Mouse (Mus musculus): ENCODE results near the gene Nags. TPM values are rescaled to one million over a fixed set of nuclear protein-coding genes. Genes with fewer than 3 reads are reported as not detected.
"Not testable (repeated sequence)": the region's sequence is repeated elsewhere in the genome, so short reads cannot be mapped to it uniquely, and the experiment has no call there.

Gene Nags
- polyA plus RNA-seq, 1 experiment from 2014 or later: not detected

GRCm38 (mm10) chr11:102146531-102146930 is 1.2 kb downstream of the Nags start:
- ATAC-seq (ENCODE audit: low read depth): no peak
- Histone ChIP-seq H3K4me2 (ENCODE audit: low read depth, low read length) (no peak overlapping the region), H3K4me3 (ENCODE audit: low read depth, low read length) (no peak overlapping the region), H3K36me3 (ENCODE audit: control insufficient read depth, insufficient read depth, low read length) (no peaks in the 10 kb centered on the region), H3K27ac (ENCODE audit: low read depth, low read length) (no peak overlapping the region), H3K9me3 (ENCODE audit: control insufficient read depth, low read length) (no peaks in the 10 kb centered on the region), H3K27me3 (ENCODE audit: control insufficient read depth, insufficient read depth, low read length) (peaks cover 44% of the 10 kb centered on the region), H3K4me1 (ENCODE audit: control insufficient read depth, insufficient read depth, low read length) (no peaks in the 10 kb centered on the region), H3K9ac (replicated peaks; ENCODE audit: low read depth, low read length) (no peak overlapping the region)
- 12% methylated on average over 17 of the region's 17 CpGs for WGBS

- H3K4me1 ChIP-seq (ENCODE audit: control insufficient read depth, insufficient read depth, low read length): no peaks in the 10 kb centered on the region
- no peak overlapping the region for H3K9ac ChIP-seq (replicated peaks; ENCODE audit: low read depth, low read length)
- H3K36me3 ChIP-seq (ENCODE audit: control insufficient read depth, insufficient read depth, low read length): no peaks in the 10 kb centered on the region
- H3K4me3 ChIP-seq (ENCODE audit: low read depth, low read length): no peak overlapping the region
- H3K27ac ChIP-seq (ENCODE audit: low read depth, low read length): no peak overlapping the region
- H3K27me3 ChIP-seq (ENCODE audit: control insufficient read depth, insufficient read depth, low read length): peaks cover 42% of the 10 kb centered on the region
- WGBS: 12% methylated on average over 34 of the region's 34 CpGs
- no peak for ATAC-seq (ENCODE audit: low read depth)
- no peak overlapping the region for H3K4me2 ChIP-seq (ENCODE audit: low read depth, low read length)
- no peaks in the 10 kb centered on the region for H3K9me3 ChIP-seq (ENCODE audit: control insufficient read depth, low read length)
Observed at GRCm38 (mm10) chr11:102147213-102147989, 2.1 kb downstream of the Nags start.

GRCm38 (mm10) chr11:102156039-102156785 is 10.9 kb downstream of the Nags start, which contains the start of gene Tmem101:
Gene Tmem101 (minus strand): TSS chr11:102156404.
- H3K36me3 ChIP-seq (ENCODE audit: control insufficient read depth, insufficient read depth, low read length): peaks cover 4% of the 10 kb centered on the region
- no peaks in the 10 kb centered on the region for H3K9me3 ChIP-seq (ENCODE audit: control insufficient read depth, low read length)
- under 1% methylated on average over 37 of the region's 37 CpGs for WGBS
- peaks cover 4% of the 10 kb centered on the region for H3K4me1 ChIP-seq (ENCODE audit: control insufficient read depth, insufficient read depth, low read length)
- ATAC-seq (ENCODE audit: low read depth): peak; percentile 90
- H3K27me3 ChIP-seq (ENCODE audit: control insufficient read depth, insufficient read depth, low read length): no peaks in the 10 kb centered on the region
- H3K9ac ChIP-seq (replicated peaks; ENCODE audit: low read depth, low read length): peak within 1 kb of the TSS; percentile 81
- H3K27ac ChIP-seq (ENCODE audit: low read depth, low read length): peak within 1 kb of the TSS; percentile 81
- H3K4me3 ChIP-seq (ENCODE audit: low read depth, low read length): peak within 1 kb of the TSS; percentile 60
- peak within 1 kb of the TSS; percentile 90 for H3K4me2 ChIP-seq (ENCODE audit: low read depth, low read length)

- Histone ChIP-seq H3K36me3 (ENCODE audit: control insufficient read depth, insufficient read depth, low read length) (peaks cover 8% of the 10 kb centered on the region), H3K9me3 (ENCODE audit: control insufficient read depth, low read length) (no peaks in the 10 kb centered on the region), H3K4me2 (ENCODE audit: low read depth, low read length) (no peak overlapping the region), H3K4me3 (ENCODE audit: low read depth, low read length) (no peak overlapping the region), H3K4me1 (ENCODE audit: control insufficient read depth, insufficient read depth, low read length) (peaks cover 4% of the 10 kb centered on the region), H3K9ac (replicated peaks; ENCODE audit: low read depth, low read length) (no peak overlapping the region), H3K27ac (ENCODE audit: low read depth, low read length) (no peak overlapping the region), H3K27me3 (ENCODE audit: control insufficient read depth, insufficient read depth, low read length) (no peaks in the 10 kb centered on the region)
- WGBS: 10% methylated on average over 1 of the region's 1 CpGs
- ATAC-seq (ENCODE audit: low read depth): 0 out of 2 replicates have a peak, but pooled peaks have one; percentile 48
Observed at GRCm38 (mm10) chr11:102156786-102157089, 11.4 kb downstream of the Nags start.

GRCm38 (mm10) chr11:102158024-102158423 is 12.7 kb downstream of the Nags start:
- WGBS: 92% methylated on average over 2 of the region's 2 CpGs
- not testable (repeated sequence) for H3K27ac ChIP-seq (ENCODE audit: low read depth, low read length); H3K9me3 ChIP-seq (ENCODE audit: control insufficient read depth, low read length); H3K4me2 ChIP-seq (ENCODE audit: low read depth, low read length); H3K4me1 ChIP-seq (ENCODE audit: control insufficient read depth, insufficient read depth, low read length); ATAC-seq (ENCODE audit: low read depth); H3K4me3 ChIP-seq (ENCODE audit: low read depth, low read length); H3K27me3 ChIP-seq (ENCODE audit: control insufficient read depth, insufficient read depth, low read length); H3K9ac ChIP-seq (replicated peaks; ENCODE audit: low read depth, low read length)
- peaks cover 13% of the 10 kb centered on the region for H3K36me3 ChIP-seq (ENCODE audit: control insufficient read depth, insufficient read depth, low read length)

GRCm38 (mm10) chr11:102159781-102160180 is 14.5 kb downstream of the Nags start:
- Histone ChIP-seq H3K9me3 (ENCODE audit: control insufficient read depth, low read length) (no peaks in the 10 kb centered on the region), H3K27me3 (ENCODE audit: control insufficient read depth, insufficient read depth, low read length) (no peaks in the 10 kb centered on the region), H3K27ac (ENCODE audit: low read depth, low read length) (no peak overlapping the region), H3K4me3 (ENCODE audit: low read depth, low read length) (no peak overlapping the region), H3K9ac (replicated peaks; ENCODE audit: low read depth, low read length) (no peak overlapping the region), H3K4me1 (ENCODE audit: control insufficient read depth, insufficient read depth, low read length) (peaks cover 4% of the 10 kb centered on the region), H3K36me3 (ENCODE audit: control insufficient read depth, insufficient read depth, low read length) (peaks cover 20% of the 10 kb centered on the region), H3K4me2 (ENCODE audit: low read depth, low read length) (no peak overlapping the region)
- ATAC-seq (ENCODE audit: low read depth): no peak
- 84% methylated on average over 5 of the region's 5 CpGs for WGBS

- peaks cover 34% of the 10 kb centered on the region for H3K36me3 ChIP-seq (ENCODE audit: control insufficient read depth, insufficient read depth, low read length)
- no peaks in the 10 kb centered on the region for H3K4me1 ChIP-seq (ENCODE audit: control insufficient read depth, insufficient read depth, low read length)
- ATAC-seq (ENCODE audit: low read depth): no peak
- no peak overlapping the region for H3K4me2 ChIP-seq (ENCODE audit: low read depth, low read length)
- H3K9ac ChIP-seq (replicated peaks; ENCODE audit: low read depth, low read length): no peak overlapping the region
- WGBS: 61% methylated on average over 6 of the region's 6 CpGs
- H3K27me3 ChIP-seq (ENCODE audit: control insufficient read depth, insufficient read depth, low read length): no peaks in the 10 kb centered on the region
- H3K27ac ChIP-seq (ENCODE audit: low read depth, low read length): no peak overlapping the region
- H3K9me3 ChIP-seq (ENCODE audit: control insufficient read depth, low read length): no peaks in the 10 kb centered on the region
- no peak overlapping the region for H3K4me3 ChIP-seq (ENCODE audit: low read depth, low read length)
Observed at GRCm38 (mm10) chr11:102165971-102166722, 20.8 kb downstream of the Nags start.

GRCm38 (mm10) chr11:102167539-102167938 is 22.2 kb downstream of the Nags start:
- Histone ChIP-seq H3K4me3 (ENCODE audit: low read depth, low read length) (no peak overlapping the region), H3K4me2 (ENCODE audit: low read depth, low read length) (no peak overlapping the region), H3K9me3 (ENCODE audit: control insufficient read depth, low read length) (no peaks in the 10 kb centered on the region), H3K9ac (replicated peaks; ENCODE audit: low read depth, low read length) (no peak overlapping the region), H3K36me3 (ENCODE audit: control insufficient read depth, insufficient read depth, low read length) (peaks cover 30% of the 10 kb centered on the region), H3K27ac (ENCODE audit: low read depth, low read length) (no peak overlapping the region), H3K27me3 (ENCODE audit: control insufficient read depth, insufficient read depth, low read length) (no peaks in the 10 kb centered on the region), H3K4me1 (ENCODE audit: control insufficient read depth, insufficient read depth, low read length) (no peaks in the 10 kb centered on the region)
- 94% methylated on average over 5 of the region's 5 CpGs for WGBS
- no peak for ATAC-seq (ENCODE audit: low read depth)
